Mouse (Mus musculus): ENCODE data around the gene Ubc. TPM values are rescaled to one million over a fixed set of nuclear protein-coding genes. Genes with fewer than 3 reads are reported as not detected.

Ubc gene
- polyA plus RNA-seq, 1 experiment: 810 TPM

DNA sequence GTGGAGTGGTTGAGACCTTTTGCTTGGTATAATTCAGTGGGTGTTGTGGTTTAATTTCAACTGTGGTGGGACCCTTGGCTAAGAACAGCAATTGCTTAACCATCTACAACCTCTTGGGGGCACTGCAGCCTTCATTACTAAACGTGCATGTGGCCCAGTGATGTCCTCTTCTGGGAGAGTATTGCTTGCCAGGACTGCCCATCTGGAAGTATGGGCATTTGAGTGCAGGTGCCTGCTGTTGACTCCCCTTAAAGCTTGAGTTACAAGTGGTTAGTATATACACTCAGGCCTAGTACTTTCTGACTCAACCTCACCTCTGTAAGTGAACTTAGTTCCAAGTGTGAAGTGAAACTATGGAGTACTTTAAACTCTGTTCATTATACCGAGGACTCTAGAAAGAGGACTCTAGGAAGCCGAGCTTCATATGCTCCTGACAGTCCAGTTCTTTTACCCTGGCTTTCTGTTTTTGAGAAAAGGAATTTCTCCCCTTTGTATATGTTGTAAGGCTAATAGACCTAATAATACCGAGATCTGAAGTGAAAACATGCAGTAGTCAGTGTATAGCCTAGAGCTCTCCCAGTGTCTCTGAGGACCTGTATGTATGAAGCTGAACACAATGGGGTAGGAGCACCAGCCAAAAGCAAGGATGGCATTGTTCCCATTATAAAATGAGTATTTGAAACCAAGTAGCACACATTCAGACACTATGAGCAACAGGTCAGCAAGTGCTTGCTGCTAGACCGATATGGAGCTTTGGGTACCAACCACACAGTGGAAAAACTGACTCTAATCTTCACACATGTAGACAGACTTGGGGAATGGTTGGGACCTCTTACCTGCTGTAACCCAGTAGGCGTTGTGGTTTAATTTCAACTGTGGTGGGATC, 7.1 kb downstream of the Ubc start:
- H3K4me3 ChIP-seq (ENCODE audit: insufficient read depth, low read length): no peak overlapping the region
- H3K27ac ChIP-seq (ENCODE audit: insufficient read depth, low read depth, low read length): peak overlapping the region; percentile 24
- H3K4me1 ChIP-seq (ENCODE audit: control insufficient read depth, insufficient read depth, low read length): peaks cover 3% of the 10 kb centered on the region; the same call in 1 of the 2 replicates
- no peak for TF ChIP-seq CTCF (IDR thresholded peaks at IDR 0.05; ENCODE audit: low read depth, low read length)
- TF ChIP-seq POLR2A (IDR thresholded peaks at IDR 0.05; ENCODE audit: borderline replicate concordance, low read depth, low read length): no peak

- H3K27ac ChIP-seq (ENCODE audit: insufficient read depth, low read depth, low read length): no peak overlapping the region
- TF ChIP-seq CTCF (IDR thresholded peaks at IDR 0.05; ENCODE audit: low read depth, low read length) (no peak), POLR2A (IDR thresholded peaks at IDR 0.05; ENCODE audit: borderline replicate concordance, low read depth, low read length) (no peak)
- no peak overlapping the region for H3K4me3 ChIP-seq (ENCODE audit: insufficient read depth, low read length)
- peaks cover 3% of the 10 kb centered on the region; the same call in 1 of the 2 replicates for H3K4me1 ChIP-seq (ENCODE audit: control insufficient read depth, insufficient read depth, low read length)
Measured at GRCm38 (mm10) chr5:125381954-125382672, 7.9 kb downstream of the Ubc start.

- Histone ChIP-seq H3K27ac (ENCODE audit: insufficient read depth, low read depth, low read length) (no peak overlapping the region), H3K4me3 (ENCODE audit: insufficient read depth, low read length) (no peak overlapping the region), H3K4me1 (ENCODE audit: control insufficient read depth, insufficient read depth, low read length) (no peaks in the 10 kb centered on the region)
- TF ChIP-seq CTCF (IDR thresholded peaks at IDR 0.05; ENCODE audit: low read depth, low read length) (no peak), POLR2A (IDR thresholded peaks at IDR 0.05; ENCODE audit: borderline replicate concordance, low read depth, low read length) (no peak)
Measured at GRCm38 (mm10) chr5:125378919-125379318, 11.1 kb downstream of the Ubc start.

DNA sequence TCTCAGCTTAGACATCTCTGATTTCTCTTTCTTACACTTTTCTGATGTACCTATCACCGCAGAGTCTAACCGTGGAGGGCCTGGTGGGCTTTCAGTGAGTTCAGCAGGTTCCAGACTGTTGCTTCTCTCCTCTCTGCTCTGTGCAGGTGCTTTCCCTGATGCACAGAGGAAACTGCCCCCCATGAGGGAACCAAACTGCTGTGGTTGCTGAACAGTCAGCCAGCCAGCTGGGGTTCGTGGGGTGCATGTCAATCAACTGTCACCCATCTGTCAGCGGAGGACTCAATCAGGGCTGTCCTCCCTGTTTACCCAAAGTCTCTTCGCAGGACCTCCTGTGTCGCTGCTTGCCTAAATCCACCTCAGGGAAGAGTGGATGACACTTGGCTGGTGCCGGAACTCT, 12.8 kb downstream of the Ubc start:
- Histone ChIP-seq H3K27ac (ENCODE audit: insufficient read depth, low read depth, low read length) (no peak overlapping the region), H3K4me3 (ENCODE audit: insufficient read depth, low read length) (no peak overlapping the region), H3K4me1 (ENCODE audit: control insufficient read depth, insufficient read depth, low read length) (no peaks in the 10 kb centered on the region)
- TF ChIP-seq CTCF (IDR thresholded peaks at IDR 0.05; ENCODE audit: low read depth, low read length): no peak

- TF ChIP-seq CTCF (IDR thresholded peaks at IDR 0.05; ENCODE audit: low read depth, low read length) (no peak), POLR2A (IDR thresholded peaks at IDR 0.05; ENCODE audit: borderline replicate concordance, low read depth, low read length) (no peak)
- H3K27ac ChIP-seq (ENCODE audit: insufficient read depth, low read depth, low read length): no peak overlapping the region
- H3K4me1 ChIP-seq (ENCODE audit: control insufficient read depth, insufficient read depth, low read length): no peaks in the 10 kb centered on the region
- no peak overlapping the region for H3K4me3 ChIP-seq (ENCODE audit: insufficient read depth, low read length)
Measured at GRCm38 (mm10) chr5:125375871-125376270, 14.1 kb downstream of the Ubc start.

DNA sequence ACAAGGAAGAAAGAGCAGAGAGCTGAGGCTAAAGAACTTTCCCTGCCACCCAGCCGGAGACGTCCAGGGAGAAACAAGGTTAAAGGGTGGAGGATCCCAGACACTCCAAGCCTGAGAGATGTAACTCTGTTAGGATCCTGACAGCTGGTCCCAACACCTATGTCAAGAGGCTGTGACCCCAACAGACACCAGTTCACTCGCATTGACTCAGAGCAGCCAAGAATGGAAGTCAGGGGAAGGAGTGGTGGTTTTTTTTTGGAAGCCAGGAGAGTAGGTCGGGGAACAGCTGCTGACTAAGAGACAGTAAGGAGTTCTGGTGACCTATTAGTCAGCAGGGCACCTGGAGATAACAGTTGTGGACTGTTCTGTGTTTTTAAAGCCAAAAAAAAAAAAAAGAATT, 18.0 kb downstream of the Ubc start:
- H3K4me3 ChIP-seq (ENCODE audit: insufficient read depth, low read length): no peak overlapping the region
- H3K27ac ChIP-seq (ENCODE audit: insufficient read depth, low read depth, low read length): no peak overlapping the region
- peaks cover 5% of the 10 kb centered on the region for H3K4me1 ChIP-seq (ENCODE audit: control insufficient read depth, insufficient read depth, low read length)
- no peak for TF ChIP-seq POLR2A (IDR thresholded peaks at IDR 0.05; ENCODE audit: borderline replicate concordance, low read depth, low read length)
- no peak for TF ChIP-seq CTCF (IDR thresholded peaks at IDR 0.05; ENCODE audit: low read depth, low read length)

DNA sequence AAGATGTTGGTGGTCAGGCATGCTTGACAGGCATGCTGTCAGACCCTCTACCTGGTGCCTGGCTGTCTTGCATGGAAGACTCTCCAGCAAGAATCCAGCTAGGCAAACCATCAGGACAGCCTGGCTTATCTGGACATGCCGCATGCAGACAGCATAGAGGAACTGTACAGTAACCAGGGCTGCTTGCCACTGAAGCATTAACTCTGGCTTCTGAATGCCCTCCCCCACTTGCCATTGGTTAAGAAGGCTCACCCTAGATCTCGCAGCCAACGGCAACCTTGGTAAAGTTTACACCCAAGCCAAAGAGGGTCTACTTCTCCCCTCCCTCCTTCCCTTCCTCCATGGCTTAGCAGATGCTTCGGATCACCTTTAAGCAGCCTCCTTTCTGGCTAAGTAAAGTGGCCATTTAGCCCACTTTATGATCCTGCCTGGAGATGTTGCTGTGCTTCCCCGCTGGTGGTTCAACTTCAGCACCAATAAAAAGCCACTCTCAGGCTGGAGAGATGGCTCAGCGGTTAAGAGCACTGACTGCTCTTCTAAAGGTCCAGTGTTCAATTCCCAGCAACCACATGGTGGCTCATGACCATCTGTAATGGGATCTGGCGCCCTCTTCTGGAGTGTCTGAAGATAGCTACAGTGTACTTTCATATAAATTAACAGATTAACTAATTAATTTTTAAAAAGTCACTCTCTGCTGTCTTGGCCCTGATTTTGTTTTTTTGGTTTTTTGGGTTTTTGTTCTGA, 18.9 kb downstream of the Ubc start:
- Histone ChIP-seq H3K27ac (ENCODE audit: insufficient read depth, low read depth, low read length) (no peak overlapping the region), H3K4me3 (ENCODE audit: insufficient read depth, low read length) (no peak overlapping the region), H3K4me1 (ENCODE audit: control insufficient read depth, insufficient read depth, low read length) (peaks cover 5% of the 10 kb centered on the region)
- TF ChIP-seq CTCF (IDR thresholded peaks at IDR 0.05; ENCODE audit: low read depth, low read length): peak; percentile 18; the same call in 1 of the 2 replicates
- TF ChIP-seq POLR2A (IDR thresholded peaks at IDR 0.05; ENCODE audit: borderline replicate concordance, low read depth, low read length): no peak

GRCm38 (mm10) chr5:125368568-125368967, 21.4 kb downstream of the Ubc start:
- no peak overlapping the region for H3K4me3 ChIP-seq (ENCODE audit: insufficient read depth, low read length)
- TF ChIP-seq POLR2A (IDR thresholded peaks at IDR 0.05; ENCODE audit: borderline replicate concordance, low read depth, low read length): no peak
- TF ChIP-seq CTCF (IDR thresholded peaks at IDR 0.05; ENCODE audit: low read depth, low read length): no peak
- H3K4me1 ChIP-seq (ENCODE audit: control insufficient read depth, insufficient read depth, low read length): peaks cover 12% of the 10 kb centered on the region
- H3K27ac ChIP-seq (ENCODE audit: insufficient read depth, low read depth, low read length): no peak overlapping the region

- TF ChIP-seq POLR2A (IDR thresholded peaks at IDR 0.05; ENCODE audit: borderline replicate concordance, low read depth, low read length): no peak
- no peak for TF ChIP-seq CTCF (IDR thresholded peaks at IDR 0.05; ENCODE audit: low read depth, low read length)
- Histone ChIP-seq H3K4me3 (ENCODE audit: insufficient read depth, low read length) (no peak overlapping the region), H3K4me1 (ENCODE audit: control insufficient read depth, insufficient read depth, low read length) (peaks cover 16% of the 10 kb centered on the region), H3K27ac (ENCODE audit: insufficient read depth, low read depth, low read length) (no peak overlapping the region)
Measured at GRCm38 (mm10) chr5:125368156-125368555, 21.8 kb downstream of the Ubc start.
